Mouse (Mus musculus): ENCODE results near the gene Gm49378.

Gm49378 gene

GRCm38 (mm10) chr14:55637795-55638194 is at the start of gene Gm49378:
TSS of gene Gm49378 (minus strand) at chr14:55637895.
- DNase-seq = no peak

GRCm38 (mm10) chr14:55682118-55682493 is 44.4 kb upstream of the Gm49378 start:
- DNase-seq = no peak

- DNase-seq = peak; percentile 94
Measured at GRCm38 (mm10) chr14:55681160-55682117, 43.7 kb upstream of the Gm49378 start, which contains the start of gene Tinf2. TSS of gene Tinf2 (minus strand) at chr14:55681820.

GRCm38 (mm10) chr14:55677615-55678014 is 39.9 kb upstream of the Gm49378 start:
- no peak for DNase-seq

GRCm38 (mm10) chr14:55672741-55673060 is 35.0 kb upstream of the Gm49378 start:
- no peak for DNase-seq

- peak; percentile 88 for DNase-seq
Measured at GRCm38 (mm10) chr14:55671833-55672740, 34.4 kb upstream of the Gm49378 start, which contains the start of the genes Gmpr2 and Nedd8. TSS of gene Gmpr2 (plus strand) at chr14:55671941. TSS of gene Nedd8 (minus strand) at chr14:55672124.

GRCm38 (mm10) chr14:55671486-55671832 is 33.8 kb upstream of the Gm49378 start:
- no peak for DNase-seq

GRCm38 (mm10) chr14:55660636-55661035 is 22.9 kb upstream of the Gm49378 start:
- DNase-seq = no peak

- peak; percentile 78 for DNase-seq
Measured at GRCm38 (mm10) chr14:55659960-55660573, 22.4 kb upstream of the Gm49378 start, which contains the start of gene Mdp1. TSS of gene Mdp1 (minus strand) at chr14:55660508.

GRCm38 (mm10) chr14:55658011-55658410 is 20.3 kb upstream of the Gm49378 start:
- DNase-seq = no peak

- DNase-seq = no peak
Measured at GRCm38 (mm10) chr14:55656935-55657334, 19.2 kb upstream of the Gm49378 start.

- peak; percentile 46 for DNase-seq
Measured at GRCm38 (mm10) chr14:55651528-55651927, 13.8 kb upstream of the Gm49378 start.

GRCm38 (mm10) chr14:55649884-55650283 is 12.2 kb upstream of the Gm49378 start, which contains the start of gene Tssk4:
TSS of gene Tssk4 (plus strand) at chr14:55650184.
- no peak for DNase-seq

- peak; percentile 46 for DNase-seq
Measured at GRCm38 (mm10) chr14:55644261-55644888, 6.7 kb upstream of the Gm49378 start.

- peak; percentile 87 for DNase-seq
Measured at GRCm38 (mm10) chr14:55643060-55643907, 5.6 kb upstream of the Gm49378 start, which contains the start of gene Tm9sf1. TSS of gene Tm9sf1 (minus strand) at chr14:55643806.

- no peak for DNase-seq
Measured at GRCm38 (mm10) chr14:55642679-55643059, 5.0 kb upstream of the Gm49378 start.

GRCm38 (mm10) chr14:55641291-55641690 is 3.6 kb upstream of the Gm49378 start:
- DNase-seq = no peak

GRCm38 (mm10) chr14:55640816-55641215 is 3.1 kb upstream of the Gm49378 start:
- no peak for DNase-seq

GRCm38 (mm10) chr14:55635523-55636007 is 2.1 kb downstream of the Gm49378 start, which contains the start of gene Ipo4:
TSS of gene Ipo4 (minus strand) at chr14:55635957.
- DNase-seq = peak; percentile 87

- no peak for DNase-seq
Measured at GRCm38 (mm10) chr14:55634874-55635522, 2.7 kb downstream of the Gm49378 start.
